Mouse (Mus musculus) lung, embryonic 16.5 days (tissue): ENCODE data around the gene Gtf2ird2. TPM values are rescaled to one million over a fixed set of nuclear protein-coding genes. Genes with fewer than 3 reads are reported as not detected.

Experiments used
- ATAC-seq: fragments of 200-750 bp; cut with Nextera tagmentation; 2 replicates; pipeline ENCODE4 v1.8.0; 2017; ENCODE audit warnings: low read depth, mild to moderate bottlenecking, moderate library complexity
- H3K27ac ChIP-seq: fragments of 300-500 bp; sonication (generic); 2 replicates; pipeline ENCODE4 v1.5.1; 2014; ENCODE audit warnings: mild to moderate bottlenecking, control low read depth, low read length
- H3K27me3 ChIP-seq: fragments of 300-500 bp; sonication (generic); 2 replicates; pipeline ENCODE4 v1.6.1; 2014; ENCODE audit warnings: low read depth, low read length, mixed read lengths; ENCODE audit not compliant: control insufficient read depth, insufficient read depth
- H3K36me3 ChIP-seq: fragments of 300-500 bp; sonication (generic); 2 replicates; pipeline ENCODE4 v1.6.1; 2014; ENCODE audit warnings: low read length; ENCODE audit not compliant: control insufficient read depth, insufficient read depth
- H3K4me1 ChIP-seq: fragments of 300-500 bp; sonication (generic); replicated peaks from 2 replicates; pipeline ENCODE4 v1.6.1; 2014; ENCODE audit warnings: low read length, mixed read lengths; ENCODE audit not compliant: control insufficient read depth, insufficient read depth
- H3K4me2 ChIP-seq: fragments of 300-500 bp; sonication (generic); 2 replicates; pipeline ENCODE4 v1.6.1; 2014; ENCODE audit warnings: low read depth, low read length, control low read depth
- H3K4me3 ChIP-seq: fragments of 300-500 bp; sonication (generic); 2 replicates; pipeline ENCODE4 v1.5.1; 2014; ENCODE audit warnings: mild to moderate bottlenecking, low read length, control low read depth
- H3K9ac ChIP-seq: fragments of 300-500 bp; sonication (generic); 2 replicates; pipeline ENCODE4 v1.6.1; 2014; ENCODE audit warnings: low read length, control low read depth
- H3K9me3 ChIP-seq: fragments of 300-500 bp; sonication (generic); 2 replicates; pipeline ENCODE4 v1.6.1; 2016; ENCODE audit warnings: low read length; ENCODE audit not compliant: control insufficient read depth
- WGBS: fragments of 180-500 bp; shearing (Covaris S2); extraction: QIAGEN DNeasy Blood & Tissue Kit; methylation state at CpG from one replicate; pipeline ENCODE4 v1.1.7; 2014; 5-methylcytosine and 5-hydroxymethylcytosine counted together
- polyA plus RNA-seq: library from polyadenylated mRNA; unstranded; fragments of >200 nt; fragmentation: Nextera tagmentation; extraction: Ambion mirVana; gene quantifications from 2 replicates; pipeline ENCODE4 v1.2.1, GENCODE M21; 2015

Gene Gtf2ird2
- polyA plus RNA-seq, 1 experiment from 2014 or later: 8.6 TPM

DNA sequence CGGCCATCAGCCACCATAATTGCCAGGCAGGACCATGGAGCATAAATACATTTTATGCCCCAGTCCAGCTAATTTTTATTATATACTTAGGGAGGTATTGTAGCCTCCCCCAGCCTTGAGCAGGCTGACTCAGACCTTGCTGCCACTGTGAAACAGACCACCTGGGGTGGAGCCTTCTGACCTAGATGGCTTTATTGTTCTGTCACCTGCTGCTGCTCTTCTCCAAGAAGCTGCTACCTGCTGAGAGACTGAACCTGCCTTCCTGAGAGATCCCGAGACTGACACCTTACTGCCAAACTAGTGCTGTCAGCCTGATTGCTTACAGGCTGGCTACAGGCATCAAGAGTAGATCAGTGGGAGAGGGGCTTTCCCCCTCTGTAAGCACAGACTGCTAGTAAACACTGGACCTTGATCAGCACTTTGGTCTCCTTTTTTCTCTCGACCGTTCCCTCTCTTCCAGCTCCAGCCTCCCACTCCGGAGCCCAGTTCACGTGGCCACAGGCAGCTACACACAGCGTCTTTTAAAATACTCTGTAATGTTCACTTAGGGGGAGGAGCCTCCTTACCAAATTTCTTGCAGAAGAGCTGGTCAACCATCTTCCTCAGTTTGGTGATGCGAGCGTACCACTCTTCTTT is 76.3 kb downstream of the Gtf2ird2 start:
- Histone ChIP-seq H3K4me2 (no peak overlapping the region), H3K9me3 (no peaks in the 10 kb centered on the region), H3K27ac (no peak overlapping the region), H3K4me1 (no peaks in the 10 kb centered on the region), H3K4me3 (no peak overlapping the region), H3K9ac (no peak overlapping the region), H3K36me3 (peaks cover 73% of the 10 kb centered on the region), H3K27me3 (no peaks in the 10 kb centered on the region)
- WGBS: 94% methylated on average over 9 of the region's 9 CpGs
- no peak for ATAC-seq

DNA sequence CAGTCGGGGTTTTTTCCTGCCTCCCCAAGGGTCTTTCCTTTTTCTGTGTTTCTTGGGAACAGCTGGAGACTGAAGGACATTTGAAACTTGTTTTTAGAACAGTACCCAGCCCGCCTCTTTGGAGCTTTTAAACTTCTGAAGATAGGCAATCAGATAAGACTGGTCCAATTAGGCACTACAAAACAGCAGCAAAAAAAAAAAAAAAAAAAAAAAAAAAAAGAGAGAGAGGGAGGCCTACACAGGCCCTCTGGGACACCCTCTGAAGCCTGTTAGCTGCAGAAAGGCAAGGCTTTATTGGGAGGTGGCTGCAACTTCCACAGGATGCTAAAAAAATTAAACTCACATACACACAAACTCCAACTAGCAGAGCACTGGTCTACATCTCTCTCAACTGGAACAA is 82.1 kb downstream of the Gtf2ird2 start:
- H3K36me3 ChIP-seq: peaks cover 68% of the 10 kb centered on the region
- no peak overlapping the region for H3K27ac ChIP-seq
- 82% methylated on average over 2 of the region's 2 CpGs for whole genome bisulfite sequencing
- H3K4me1 ChIP-seq: no peaks in the 10 kb centered on the region
- no peak overlapping the region for H3K4me3 ChIP-seq
- ATAC-seq: no peak
- no peak overlapping the region for H3K4me2 ChIP-seq
- no peak overlapping the region for H3K9ac ChIP-seq
- H3K27me3 ChIP-seq: no peaks in the 10 kb centered on the region
- no peaks in the 10 kb centered on the region for H3K9me3 ChIP-seq

DNA sequence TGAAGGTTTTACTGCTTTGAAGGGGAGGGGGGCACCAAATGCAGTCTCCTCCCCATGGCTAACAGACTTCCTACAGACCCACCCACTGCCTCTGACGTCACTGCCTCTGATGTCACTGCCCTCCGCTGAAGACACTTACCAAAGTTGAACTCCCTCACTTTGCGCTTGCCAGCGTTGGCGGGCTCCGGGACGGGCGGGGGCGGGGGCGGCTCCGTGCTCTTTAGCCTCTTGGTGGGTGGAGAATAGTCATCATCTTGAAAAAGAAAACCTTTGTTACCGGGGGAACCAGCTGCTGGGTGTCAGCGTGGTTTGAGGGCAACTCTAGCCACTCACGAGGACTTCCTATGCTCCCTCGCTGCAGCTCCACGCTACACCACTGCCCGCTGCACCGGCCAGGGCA is 82.6 kb downstream of the Gtf2ird2 start:
- H3K4me1 ChIP-seq: no peaks in the 10 kb centered on the region
- no peak overlapping the region for H3K4me2 ChIP-seq
- H3K9me3 ChIP-seq: no peaks in the 10 kb centered on the region
- no peaks in the 10 kb centered on the region for H3K27me3 ChIP-seq
- WGBS: 81% methylated on average over 18 of the region's 18 CpGs
- no peak for ATAC-seq
- no peak overlapping the region for H3K27ac ChIP-seq
- H3K9ac ChIP-seq: no peak overlapping the region
- peaks cover 68% of the 10 kb centered on the region for H3K36me3 ChIP-seq
- no peak overlapping the region for H3K4me3 ChIP-seq

DNA sequence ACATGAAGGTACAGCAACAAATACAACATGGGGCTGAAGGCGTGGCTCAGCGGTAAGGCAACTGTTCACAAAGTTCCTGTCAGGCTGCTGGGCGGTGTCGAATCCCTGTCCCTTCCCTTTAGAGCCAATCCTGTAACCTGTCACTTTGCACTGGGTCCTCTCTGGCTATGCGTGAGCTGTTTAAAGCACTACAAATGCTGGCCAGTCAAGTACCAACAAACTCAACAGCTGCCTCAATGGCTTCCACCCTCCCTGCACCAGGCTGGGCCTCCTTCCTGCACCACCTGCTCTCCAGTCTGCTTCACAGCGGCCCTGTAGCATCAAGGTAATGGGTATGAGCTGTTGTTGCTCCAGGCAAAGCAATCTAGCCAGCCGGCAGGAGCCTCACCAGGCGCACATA is 84.9 kb downstream of the Gtf2ird2 start:
- Histone ChIP-seq H3K9me3 (no peaks in the 10 kb centered on the region), H3K27ac (no peak overlapping the region), H3K4me2 (no peak overlapping the region), H3K27me3 (no peaks in the 10 kb centered on the region), H3K4me3 (no peak overlapping the region), H3K36me3 (peaks cover 71% of the 10 kb centered on the region), H3K4me1 (no peaks in the 10 kb centered on the region), H3K9ac (no peak overlapping the region)
- ATAC-seq: no peak
- 94% methylated on average over 8 of the region's 8 CpGs for WGBS

DNA sequence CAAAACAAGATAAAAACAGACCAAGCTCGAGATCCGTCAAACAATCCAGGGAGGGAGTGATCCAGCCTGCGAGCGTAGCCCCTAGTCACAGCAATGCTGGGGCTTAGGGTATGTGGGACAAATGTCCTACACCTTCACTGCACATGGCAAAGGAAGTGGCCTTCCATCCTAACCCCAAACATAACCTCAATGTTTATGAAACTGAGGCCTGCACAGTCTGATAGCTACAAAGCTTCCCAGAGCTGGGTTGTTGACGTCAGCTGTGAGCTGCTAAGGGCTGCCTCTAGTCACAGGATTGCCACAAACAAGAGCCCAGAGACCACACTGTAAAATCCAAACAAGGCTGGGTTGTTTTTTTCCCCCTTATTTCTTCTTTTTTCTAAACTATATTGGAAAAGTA is 85.9 kb downstream of the Gtf2ird2 start:
- WGBS: 65% methylated on average over 5 of the region's 5 CpGs
- no peak; the same call in 1 of the 2 replicates for ATAC-seq
- Histone ChIP-seq H3K4me2 (no peak overlapping the region), H3K9me3 (no peaks in the 10 kb centered on the region), H3K27ac (no peak overlapping the region), H3K4me3 (no peak overlapping the region), H3K4me1 (no peaks in the 10 kb centered on the region), H3K9ac (no peak overlapping the region), H3K27me3 (no peaks in the 10 kb centered on the region), H3K36me3 (peaks cover 70% of the 10 kb centered on the region)

DNA sequence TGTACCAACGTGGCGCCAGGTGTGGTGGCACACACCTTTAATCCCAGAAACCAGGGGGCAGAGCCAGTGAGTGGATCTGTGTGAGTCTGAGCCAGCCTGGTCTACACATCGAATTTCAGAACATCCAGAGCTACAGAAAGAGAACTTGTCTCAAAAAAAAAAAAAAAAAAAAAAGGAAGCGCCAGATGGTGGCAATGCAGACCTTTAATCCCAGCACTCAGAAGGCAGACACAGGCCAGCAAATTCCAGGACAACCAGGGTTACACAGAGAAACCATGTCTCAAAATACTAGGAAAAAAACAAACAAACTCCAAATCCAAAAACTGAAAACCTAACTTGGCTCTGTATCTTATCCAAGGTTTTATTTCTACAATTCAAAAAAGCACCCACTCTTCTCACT is 86.7 kb downstream of the Gtf2ird2 start:
- Histone ChIP-seq H3K27me3 (no peaks in the 10 kb centered on the region), H3K9me3 (no peaks in the 10 kb centered on the region), H3K4me2 (no peak overlapping the region), H3K36me3 (peaks cover 69% of the 10 kb centered on the region), H3K27ac (no peak overlapping the region), H3K4me3 (no peak overlapping the region), H3K4me1 (no peaks in the 10 kb centered on the region), H3K9ac (no peak overlapping the region)
- no peak for ATAC-seq
- WGBS: 81% methylated on average over 4 of the region's 4 CpGs

DNA sequence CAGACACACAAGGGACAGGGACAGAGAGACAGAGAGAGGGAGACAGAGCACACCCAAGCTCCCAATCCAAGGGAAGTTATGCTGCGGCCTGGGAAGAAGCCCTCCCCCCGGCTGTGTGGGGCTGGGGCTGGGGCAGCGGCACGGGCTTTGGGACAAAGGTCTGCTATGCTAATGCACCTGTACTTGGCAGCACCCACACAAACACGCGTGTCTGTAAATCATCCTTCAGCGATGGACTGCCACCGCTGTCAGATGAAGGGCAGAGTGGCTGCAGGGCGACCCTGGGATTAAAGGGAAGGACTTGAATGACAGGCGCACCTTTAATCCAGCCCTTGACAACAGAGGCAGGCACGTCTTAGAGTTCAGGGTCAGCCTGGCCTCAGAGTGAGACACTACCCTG is 87.6 kb downstream of the Gtf2ird2 start:
- ATAC-seq: no peak
- 86% methylated on average over 11 of the region's 11 CpGs for whole genome bisulfite sequencing
- Histone ChIP-seq H3K36me3 (peaks cover 68% of the 10 kb centered on the region), H3K4me2 (no peak overlapping the region), H3K4me1 (no peaks in the 10 kb centered on the region), H3K9ac (no peak overlapping the region), H3K4me3 (no peak overlapping the region), H3K27me3 (no peaks in the 10 kb centered on the region), H3K9me3 (no peaks in the 10 kb centered on the region), H3K27ac (no peak overlapping the region)

DNA sequence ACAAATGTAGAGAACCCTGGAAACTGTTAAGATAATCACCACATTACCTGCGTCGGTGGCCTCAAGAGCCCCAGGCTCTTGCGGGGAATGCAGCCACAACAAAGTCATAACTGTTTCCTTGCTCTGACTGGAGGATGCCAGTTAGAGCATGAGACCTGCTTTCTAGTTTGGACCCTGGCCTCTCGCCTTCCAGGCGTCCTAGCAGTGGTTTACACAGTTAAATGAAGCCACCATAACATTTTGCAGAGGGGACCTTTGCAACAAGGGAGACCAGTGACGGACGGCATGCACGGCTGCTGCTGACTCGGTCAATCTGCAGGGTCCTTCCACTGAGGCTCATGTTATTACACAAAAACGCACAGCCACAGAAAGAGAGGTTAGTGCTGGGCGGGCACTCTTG is 88.9 kb downstream of the Gtf2ird2 start:
- peaks cover 67% of the 10 kb centered on the region for H3K36me3 ChIP-seq
- WGBS: 80% methylated on average over 11 of the region's 11 CpGs

DNA sequence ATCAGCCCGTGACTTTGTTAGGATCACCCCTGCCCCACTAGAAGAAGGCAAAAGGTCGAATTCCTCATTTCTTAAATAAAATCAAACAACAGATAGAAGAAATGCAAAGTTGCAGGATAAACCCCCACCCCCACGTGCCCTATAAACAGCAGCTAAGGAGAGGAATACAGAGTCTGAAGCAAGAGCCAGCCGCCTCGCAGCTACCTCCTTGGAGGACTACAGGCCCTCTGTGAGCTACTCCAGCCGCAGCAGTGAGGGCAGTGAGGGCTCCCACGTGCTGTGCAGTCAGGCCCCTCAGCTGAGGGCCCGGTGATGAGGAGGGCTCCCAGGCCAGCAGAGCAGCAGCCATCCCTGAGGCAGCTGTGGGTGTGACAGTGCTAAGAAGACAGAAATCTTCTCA is 89.9 kb downstream of the Gtf2ird2 start:
- H3K27ac ChIP-seq: no peak overlapping the region
- 72% methylated on average over 8 of the region's 8 CpGs for WGBS
- H3K9ac ChIP-seq: no peak overlapping the region
- no peak overlapping the region for H3K4me3 ChIP-seq
- H3K36me3 ChIP-seq: peaks cover 67% of the 10 kb centered on the region
- H3K27me3 ChIP-seq: no peaks in the 10 kb centered on the region
- no peak for ATAC-seq
- no peaks in the 10 kb centered on the region for H3K4me1 ChIP-seq
- no peaks in the 10 kb centered on the region for H3K9me3 ChIP-seq
- no peak overlapping the region for H3K4me2 ChIP-seq

More for the DNA sequence above, 88.9 kb downstream of the Gtf2ird2 start:
- no peak overlapping the region for H3K4me2 ChIP-seq
- H3K27ac ChIP-seq: no peak overlapping the region
- H3K4me1 ChIP-seq: no peaks in the 10 kb centered on the region
- H3K4me3 ChIP-seq: no peak overlapping the region
- H3K9ac ChIP-seq: no peak overlapping the region
- no peaks in the 10 kb centered on the region for H3K27me3 ChIP-seq
- no peaks in the 10 kb centered on the region for H3K9me3 ChIP-seq
- ATAC-seq: no peak
